Mouse (Mus musculus): ENCODE measurements around the gene Klhl3.

Klhl3 gene

DNA sequence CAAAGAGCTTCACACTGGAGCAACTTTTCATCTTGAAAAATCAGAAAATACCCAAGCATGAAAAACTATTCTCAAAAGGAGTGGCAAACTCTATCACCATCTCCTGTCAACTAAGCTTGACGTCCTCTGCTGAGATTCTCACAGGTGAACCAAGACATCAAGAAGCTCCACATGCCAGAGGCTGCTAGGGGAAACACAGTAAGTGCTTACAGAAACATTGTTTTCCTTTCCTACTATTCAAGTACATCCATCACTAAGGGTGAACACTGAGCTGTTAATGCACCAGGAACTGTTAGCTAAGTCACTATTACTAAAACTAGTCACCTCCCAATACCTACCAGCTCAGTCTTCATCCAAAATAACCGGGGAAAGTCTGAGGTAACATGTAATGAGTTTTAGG, 11.6 kb upstream of the Klhl3 start:
- DNase-seq (ENCODE audit: low spot score): no peak

DNA sequence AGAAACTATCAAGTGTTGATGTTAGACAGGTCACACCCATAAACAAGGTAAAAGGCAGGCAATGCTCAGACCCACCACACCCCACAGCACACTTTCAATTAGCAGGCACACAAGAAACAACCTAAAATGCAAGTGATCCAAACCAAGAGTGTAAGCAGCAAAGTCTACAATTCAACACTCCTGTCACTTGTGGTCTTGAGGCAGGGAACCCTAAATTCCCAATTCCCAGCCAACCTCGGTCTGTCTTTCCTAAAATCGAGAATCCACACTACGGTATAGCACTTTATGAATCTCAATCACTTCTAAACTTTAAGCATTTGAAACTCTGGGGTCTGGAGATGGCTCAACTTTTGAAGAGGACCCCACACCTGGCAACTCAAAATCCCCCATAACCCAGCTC, 10.9 kb upstream of the Klhl3 start:
- DNase-seq (ENCODE audit: low spot score): no peak

DNA sequence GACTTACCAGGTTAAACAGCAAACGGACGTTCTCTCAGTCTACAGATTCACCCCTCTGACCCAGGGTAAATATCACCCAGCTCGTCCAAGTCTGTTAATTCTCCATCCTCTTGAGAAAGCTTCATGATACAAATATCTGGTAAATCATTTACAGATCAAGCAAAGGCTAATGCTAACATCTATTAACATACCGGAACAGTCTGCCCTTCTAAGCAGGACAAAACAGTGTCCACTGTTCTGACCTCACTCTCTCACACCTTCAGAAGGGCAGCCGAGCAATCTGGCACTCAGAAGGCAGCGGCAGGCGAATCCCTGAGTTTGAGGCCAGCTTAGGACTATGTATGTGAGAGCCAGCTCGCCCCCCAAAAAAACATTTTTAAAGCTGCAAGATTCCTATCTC, 10.0 kb upstream of the Klhl3 start:
- no peak for DNase-seq (ENCODE audit: low spot score)

DNA sequence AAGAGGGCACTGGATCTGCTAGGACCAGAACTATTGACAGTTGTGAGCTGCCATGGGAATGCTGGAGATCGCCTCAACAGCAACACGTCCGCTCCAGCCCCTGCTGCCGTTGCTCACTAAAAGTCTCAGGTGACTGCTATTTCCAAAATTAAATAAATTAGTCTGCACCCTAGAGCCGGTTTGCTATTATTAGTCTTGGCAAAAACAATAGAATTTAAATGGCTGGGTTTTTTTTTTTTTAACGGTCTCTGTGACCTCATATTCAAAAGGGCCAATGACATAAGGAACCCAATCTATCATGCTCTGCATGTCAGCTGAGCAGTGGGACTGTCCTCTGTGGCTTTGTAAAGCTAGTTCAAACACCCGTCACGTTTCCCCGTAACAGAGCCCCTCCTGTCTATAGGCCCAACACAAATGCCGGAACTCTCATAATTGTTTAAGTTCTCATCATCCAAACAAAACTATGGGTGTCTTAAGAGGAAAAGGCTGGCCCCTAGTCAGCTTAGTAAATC, 9.4 kb upstream of the Klhl3 start:
- DNase-seq (ENCODE audit: low spot score): no peak

DNA sequence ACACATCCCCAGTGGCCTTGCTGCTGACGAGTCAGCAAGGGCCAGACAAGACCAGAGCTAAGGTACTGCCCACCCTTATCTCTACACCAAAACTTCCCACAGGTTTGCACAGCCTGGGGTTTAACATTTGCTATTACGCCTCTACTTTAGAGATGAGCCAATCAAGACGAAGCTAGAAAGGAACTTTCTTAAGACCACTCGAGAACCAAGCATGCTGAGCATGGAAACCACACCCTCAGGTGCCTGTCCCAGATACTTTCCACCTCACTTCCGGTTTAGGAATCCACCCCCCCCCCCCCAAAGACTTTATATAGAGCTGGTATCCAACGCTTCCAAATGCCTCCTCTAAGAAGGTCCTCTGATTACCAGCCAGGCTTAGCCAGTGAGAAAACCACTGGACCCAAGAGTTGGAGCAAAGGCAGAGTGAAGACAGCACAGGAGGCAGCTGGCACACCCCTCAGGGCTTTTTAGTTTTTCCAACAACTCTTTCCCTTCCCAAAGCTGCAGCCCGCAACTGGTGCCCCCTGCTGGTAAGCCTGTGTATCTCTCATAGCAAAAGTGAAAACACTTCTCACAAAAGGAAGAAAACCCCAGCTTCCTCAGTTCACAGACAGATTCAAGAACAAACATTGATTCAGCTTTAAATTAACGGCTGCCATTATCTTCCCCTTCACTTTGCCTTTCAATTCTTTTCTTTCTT, 4.1 kb upstream of the Klhl3 start:
- peak; percentile 68 for DNase-seq (ENCODE audit: low spot score)

DNA sequence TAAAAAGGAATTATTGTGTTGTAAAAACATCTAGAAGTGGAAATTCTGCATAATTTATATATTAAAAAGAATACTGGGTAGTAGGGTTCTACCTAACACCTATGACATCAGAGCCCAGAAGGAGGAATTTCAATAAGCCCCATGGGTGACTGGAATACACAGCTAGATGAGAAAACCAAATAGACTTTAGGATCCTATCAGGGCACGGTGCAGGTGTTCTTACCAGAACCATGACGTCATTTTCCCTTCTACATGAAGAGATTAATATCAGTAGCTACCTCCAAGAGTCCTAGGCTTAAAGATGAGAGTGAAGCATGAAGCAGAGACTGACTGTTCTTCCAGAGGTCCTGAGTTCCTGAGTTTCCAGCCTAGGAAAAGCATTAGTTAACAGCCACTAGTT, 3.4 kb upstream of the Klhl3 start:
- DNase-seq (ENCODE audit: low spot score): no peak

DNA sequence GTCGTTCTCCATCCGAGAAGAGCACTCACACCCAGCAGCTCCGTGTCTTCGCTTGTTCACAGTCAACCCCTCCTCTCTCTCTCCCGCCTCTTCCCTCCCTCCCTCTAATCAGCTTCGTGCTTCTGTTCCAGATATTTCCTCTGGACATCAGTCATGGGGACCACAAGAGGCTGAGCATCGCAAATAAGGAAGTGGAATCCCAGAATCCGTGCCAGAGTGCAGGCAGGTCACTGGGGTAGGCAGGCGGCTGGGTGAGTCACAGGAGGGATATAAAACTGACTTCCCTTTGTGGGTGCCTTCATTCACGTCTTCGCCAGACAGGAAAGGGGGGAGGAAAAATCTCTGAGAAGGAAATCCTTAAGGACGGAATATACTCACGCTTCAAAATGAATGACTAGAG, 1.8 kb upstream of the Klhl3 start:
- DNase-seq (ENCODE audit: low spot score): peak; percentile 10

DNA sequence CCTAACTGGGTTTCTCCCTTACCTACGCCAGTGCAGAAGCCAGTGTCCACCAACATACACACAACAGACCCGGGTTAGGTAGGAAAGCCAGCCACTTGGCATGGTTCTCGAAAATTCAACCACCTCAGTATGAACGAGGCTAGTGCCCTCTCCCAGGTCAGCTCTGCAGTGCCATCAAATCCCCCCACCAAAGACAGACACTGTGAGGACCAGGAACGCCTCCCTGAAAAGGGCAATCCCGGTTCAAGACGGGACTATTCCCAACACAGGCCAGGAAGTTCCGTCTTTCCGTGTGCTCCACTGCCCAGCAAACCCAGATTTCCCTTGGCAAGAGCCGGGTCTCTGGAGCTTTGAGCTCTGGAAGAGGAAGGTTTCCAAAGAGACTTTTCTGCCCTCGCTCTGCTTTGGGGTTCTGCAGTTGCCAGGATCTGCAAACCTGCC, 771 bp downstream of the Klhl3 start:
- no peak for DNase-seq (ENCODE audit: low spot score)

DNA sequence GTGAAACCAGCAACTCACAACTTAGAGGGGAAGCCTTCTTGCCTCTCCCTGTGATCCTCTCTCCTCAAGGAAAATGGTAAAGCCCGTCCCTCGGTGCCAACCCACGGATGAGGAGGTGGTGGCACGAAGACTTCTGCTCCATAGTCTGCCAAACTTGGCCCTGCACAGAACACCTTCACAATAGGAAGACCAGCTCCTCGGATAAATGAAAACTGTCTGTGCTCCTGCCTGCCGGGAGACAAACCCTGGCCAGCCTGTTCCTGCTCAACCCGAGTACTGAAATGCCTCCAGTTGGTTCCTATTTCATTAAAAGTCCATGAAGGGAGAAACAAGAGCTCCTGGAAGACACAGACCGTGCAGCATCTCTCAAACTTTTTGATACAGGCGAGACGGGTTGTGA, 1.2 kb downstream of the Klhl3 start:
- no peak for DNase-seq (ENCODE audit: low spot score)

DNA sequence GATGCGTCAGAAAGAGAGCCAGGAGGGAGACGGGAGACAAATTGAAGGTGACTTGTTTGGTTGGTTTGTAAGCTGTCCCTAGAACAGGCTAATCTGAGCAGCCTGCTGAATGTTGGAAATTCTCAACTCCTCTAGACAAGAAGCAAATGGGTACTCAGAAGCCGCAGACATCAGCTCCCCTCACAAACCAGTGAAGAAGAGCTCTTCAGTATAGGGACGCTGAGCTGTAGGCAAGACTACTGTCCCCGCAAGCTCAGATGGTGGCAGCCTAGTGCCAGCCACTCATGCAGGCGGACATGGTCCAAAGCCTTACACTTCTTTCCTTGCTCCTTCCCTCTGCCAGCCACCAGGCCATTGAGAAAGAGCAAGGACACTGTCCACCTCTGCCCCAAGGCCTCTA, 2.1 kb downstream of the Klhl3 start:
- no peak for DNase-seq (ENCODE audit: low spot score)

DNA sequence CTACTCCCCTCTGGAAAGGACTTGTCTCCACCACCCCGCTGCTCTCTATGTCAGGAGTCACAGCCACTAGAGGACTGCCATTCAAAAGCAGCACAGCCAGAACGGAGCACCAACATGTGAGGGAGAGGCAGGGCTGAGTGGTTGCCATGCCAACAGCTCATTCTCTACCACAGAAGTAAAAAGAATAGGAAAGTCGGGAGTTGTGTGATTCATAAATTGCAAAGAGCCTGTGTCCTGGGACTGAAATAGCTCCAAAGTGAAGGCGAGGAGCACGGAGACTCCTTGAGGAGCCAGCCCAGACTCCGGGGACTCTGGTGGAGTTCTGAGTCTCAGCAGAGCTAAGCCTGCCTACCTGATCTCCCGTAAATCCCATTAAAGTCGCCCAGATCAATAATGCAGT, 22.7 kb downstream of the Klhl3 start:
- peak; percentile 64 for DNase-seq (ENCODE audit: low spot score)

DNA sequence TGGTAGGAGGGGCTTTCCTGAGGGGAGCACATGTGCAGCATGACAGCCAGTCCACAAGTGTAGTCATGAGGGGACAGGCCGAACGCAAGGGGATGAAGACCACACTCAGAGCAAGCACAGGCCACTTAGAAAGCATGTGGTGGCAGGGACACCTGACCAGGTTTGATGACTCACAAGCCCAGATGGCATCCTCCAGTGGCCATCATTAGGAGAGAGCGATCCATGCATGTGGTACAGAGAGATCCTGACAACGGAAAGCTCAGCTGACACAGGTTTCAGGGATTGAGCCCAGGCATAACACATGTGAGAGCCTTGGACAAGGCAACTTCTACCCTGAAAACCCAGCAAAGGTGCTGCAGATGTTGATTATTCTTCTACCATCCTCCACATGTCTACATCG, 29.0 kb downstream of the Klhl3 start:
- DNase-seq (ENCODE audit: low spot score): no peak

DNA sequence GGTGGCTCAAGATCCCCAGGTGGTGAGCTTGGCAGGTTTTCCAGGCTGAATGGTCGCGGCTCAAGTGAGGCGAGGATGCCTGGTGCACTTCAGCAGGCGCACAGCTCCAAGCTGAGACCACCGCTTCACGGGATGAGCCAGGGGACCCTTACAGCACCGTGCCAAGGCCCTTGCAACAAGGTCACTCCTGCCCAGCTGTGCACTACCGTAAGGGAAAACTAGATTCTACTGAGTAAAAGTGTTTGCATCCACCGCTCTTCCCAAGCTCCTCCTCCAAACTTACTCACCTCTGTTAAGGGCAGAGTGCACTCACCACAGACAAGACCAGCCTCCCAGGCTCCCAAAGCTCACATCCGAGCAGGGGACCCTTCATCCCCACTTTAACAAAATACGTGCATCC, 29.9 kb downstream of the Klhl3 start:
- no peak for DNase-seq (ENCODE audit: low spot score)

DNA sequence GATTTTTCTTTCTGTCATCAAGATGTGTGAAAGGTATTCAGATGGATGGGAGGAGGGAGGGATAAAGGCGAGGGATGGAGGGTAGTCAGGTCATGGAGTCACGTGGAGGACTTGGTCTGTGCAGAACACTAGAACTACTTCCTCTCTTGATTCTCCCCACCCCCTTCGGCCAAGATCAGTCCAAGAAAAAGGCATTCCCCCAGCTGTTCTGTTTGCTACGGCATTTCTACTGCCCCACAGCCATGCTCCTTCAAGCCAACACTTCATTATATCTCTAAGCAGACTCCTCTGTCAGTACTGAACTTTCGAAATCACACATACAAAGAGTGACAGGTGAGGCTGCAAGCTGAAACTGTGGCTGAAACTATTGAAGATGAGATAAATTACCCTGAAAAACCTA, 30.3 kb downstream of the Klhl3 start:
- DNase-seq (ENCODE audit: low spot score): no peak

DNA sequence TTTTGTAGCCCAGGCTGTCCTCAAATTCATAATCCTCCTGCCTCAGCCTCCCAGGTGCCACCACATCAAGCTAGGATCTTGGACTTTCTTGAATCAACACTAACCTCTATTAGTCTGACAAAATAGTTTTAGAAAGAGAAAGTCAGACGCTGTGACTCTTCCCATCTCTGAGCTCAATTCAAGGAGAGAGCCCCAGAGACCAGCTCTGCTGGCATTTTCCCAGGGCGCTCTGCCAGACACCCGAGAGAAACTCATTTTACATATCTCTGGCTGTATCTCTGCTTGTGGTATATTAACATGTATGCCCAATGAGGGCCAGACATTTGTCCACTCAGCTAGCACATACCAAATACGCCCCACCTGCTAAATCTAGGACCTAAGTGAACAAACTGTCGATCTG, 35.0 kb downstream of the Klhl3 start:
- no peak for DNase-seq (ENCODE audit: low spot score)

DNA sequence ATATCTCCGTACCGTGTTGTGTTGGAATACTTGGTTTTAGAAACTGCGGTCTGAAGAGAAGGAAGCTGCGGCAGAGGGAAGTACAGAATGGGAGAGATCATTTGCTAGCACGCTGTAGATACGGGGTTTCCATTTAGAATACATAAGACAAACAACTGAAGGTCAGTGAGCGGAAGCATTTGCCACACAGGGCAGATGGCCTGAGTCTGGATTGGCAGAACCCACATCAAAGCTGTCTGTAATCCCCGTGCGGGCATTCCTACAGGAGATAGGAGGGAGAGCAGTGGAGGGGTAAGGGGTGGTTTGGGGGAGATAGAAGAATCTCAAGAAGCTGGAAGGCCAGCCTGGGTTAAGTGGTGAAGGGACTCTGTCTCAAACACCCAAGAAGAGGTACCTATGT, 38.5 kb downstream of the Klhl3 start:
- DNase-seq (ENCODE audit: low spot score): no peak

DNA sequence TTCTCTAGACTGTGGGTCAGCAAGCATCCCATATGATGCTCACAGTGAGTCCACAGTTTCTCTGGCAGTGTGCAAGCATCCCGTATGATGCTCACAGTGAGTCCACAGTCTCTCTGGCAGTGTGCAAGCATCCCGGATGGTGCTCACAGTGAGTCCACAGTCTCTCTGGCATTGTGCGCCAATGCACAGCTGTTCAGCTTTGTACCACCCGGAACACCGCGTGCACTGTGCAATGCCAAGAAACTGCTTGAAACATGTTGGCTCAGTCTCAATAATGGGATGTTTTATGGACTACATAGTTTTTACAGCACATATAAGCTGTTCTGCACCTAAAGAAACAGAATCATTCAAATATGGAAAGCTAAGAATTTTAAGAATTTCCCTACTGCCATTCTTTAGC, 38.9 kb downstream of the Klhl3 start:
- DNase-seq (ENCODE audit: low spot score): no peak

DNA sequence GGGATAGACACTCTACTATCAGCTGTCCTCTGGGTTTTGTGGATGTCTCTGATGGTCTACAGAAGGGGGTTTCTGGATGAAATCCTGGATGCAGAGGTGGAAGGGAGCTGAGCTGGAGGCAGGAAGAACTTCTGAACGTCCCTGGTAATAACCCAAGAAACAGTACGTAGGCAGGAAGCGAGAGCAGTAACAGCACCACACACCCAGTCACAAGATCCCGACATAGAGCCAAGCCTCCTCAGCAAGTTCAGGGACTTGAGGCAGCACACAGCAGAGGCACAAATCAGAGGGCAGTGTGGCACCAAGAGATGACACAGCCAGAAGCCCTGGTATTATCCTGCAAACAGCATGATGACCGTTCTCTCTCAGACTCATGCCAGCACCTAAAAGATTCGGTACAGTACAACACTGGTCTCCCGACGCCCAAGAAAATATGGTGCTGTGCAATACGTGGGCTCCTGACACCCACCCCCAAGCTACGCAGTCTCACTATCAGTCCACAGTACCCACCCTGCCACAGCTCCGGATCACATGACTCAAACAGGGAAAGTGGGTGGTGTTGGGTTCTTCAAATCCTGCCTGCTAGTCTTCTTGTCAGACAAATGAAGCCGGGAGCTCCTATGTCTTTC, 40.0 kb downstream of the Klhl3 start:
- no peak for DNase-seq (ENCODE audit: low spot score)

DNA sequence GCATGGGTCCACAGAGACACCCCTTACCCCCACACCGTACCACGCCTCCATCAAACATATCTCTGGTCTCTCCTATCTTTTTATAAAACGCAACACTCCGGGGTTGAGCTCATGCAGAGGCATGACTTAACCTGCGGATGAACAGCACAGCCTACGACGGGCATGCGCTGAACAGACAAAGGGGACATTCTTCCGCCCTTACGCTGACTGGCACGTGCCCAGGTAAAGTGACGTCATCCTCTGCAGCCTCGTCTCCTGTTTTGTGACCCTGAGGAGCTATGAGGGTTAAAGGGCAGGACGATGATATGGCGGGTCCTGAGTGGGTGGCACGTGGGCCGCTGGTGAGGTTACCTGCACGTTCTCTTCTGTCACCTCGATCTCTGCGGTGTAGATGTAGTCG, 42.2 kb downstream of the Klhl3 start:
- DNase-seq (ENCODE audit: low spot score): no peak

DNA sequence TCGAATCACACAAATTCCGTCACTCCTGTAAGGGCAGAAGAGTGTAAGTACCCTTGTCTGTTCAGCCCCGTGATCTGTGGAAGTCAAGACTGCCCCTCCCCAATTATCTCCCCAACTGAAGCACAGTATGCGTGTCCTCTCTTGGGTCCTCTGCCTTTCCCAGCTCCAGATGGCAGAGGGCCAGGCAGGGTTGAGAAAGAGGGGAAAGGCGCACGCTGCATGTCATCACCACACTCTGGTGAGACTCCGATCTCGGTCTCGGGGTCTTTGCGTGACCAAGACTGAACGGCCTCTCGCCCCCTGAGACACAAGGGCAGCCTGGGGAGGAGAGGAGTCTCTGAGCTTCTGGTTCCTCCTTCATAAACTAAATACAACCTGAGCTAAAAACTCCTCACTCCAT, 42.9 kb downstream of the Klhl3 start:
- no peak for DNase-seq (ENCODE audit: low spot score)

DNA sequence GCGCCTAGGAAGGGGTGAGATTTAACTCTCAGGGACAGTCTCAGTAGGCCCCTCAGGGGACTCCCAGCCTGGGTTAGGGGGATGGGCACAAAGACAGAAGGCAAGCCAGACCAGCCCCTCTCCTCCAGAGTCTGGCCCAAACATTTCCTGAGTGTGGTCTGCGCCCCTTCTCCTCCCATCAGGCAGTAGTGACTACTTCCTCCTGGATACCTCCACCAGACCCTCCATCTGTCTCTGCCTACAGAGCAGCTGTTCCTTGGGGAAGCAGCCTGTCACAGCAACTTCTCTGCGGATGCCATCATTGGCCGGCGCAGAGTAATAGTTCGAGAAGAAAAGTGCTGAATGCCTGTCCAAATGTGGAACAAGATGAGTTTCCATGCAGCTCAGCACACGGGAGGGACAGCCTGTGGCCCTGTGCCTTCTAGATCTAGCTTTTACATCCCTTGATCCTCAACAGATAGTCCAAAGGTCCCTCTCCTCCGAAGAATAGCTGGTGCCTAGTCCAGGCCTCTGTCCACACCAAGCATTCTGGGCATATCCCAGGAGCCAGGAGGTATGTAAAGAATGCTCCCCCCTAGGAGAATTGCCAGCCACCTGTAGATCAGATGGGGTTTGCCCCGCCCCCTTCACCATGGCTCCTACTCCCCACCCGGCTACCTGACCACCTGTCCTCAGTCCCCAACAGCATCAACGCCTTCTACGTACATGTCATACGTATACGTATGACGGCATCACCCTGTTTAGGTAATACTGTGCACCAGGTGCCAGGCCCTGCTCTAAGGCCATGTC, 44.8 kb downstream of the Klhl3 start:
- no peak for DNase-seq (ENCODE audit: low spot score)

DNA sequence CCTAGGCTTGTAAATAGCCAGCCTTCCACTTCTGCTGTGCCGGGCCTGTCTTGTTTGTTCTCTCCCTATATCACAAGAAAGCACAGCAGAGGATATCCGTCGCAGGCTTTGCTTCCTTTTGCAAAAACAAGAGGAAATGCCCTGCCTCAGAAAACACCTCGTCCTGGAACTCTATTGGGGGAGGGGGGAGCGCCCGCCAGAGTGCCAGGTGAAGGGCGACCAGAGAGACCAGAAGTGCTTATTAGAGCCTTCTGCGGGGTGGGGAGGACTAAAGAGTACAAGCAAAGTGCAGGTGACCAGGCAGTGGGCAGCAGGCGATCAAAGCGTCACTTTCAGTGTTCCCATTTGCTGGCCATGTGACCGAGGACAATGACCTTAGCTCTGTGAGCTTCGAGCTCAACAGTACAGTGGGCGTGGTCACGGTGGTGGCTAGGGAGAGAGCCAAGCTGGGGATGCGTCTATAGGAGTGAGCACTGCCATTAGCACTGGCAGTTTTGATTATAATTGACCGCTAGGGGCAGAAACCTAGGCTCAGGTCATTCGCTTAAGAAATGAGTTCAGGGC, 45.8 kb downstream of the Klhl3 start:
- DNase-seq (ENCODE audit: low spot score): peak; percentile 83
